Mouse (Mus musculus) myocyte (in vitro differentiated cells): ENCODE measurements around the gene Mmp9. TPM values are rescaled to one million over a fixed set of nuclear protein-coding genes. Genes with fewer than 3 reads are reported as not detected.
A peak's percentile ranks its signal among the peaks of the same experiment; 100 is the strongest.

Experiments used
- H3K27me3 ChIP-seq: one replicate; pipeline ENCODE4 v1.6.1; 2011; ENCODE audit not compliant: control insufficient read depth, insufficient read depth, insufficient read length
- H3K36me3 ChIP-seq: one replicate; pipeline ENCODE4 v1.6.1; 2011; ENCODE audit not compliant: control insufficient read depth, insufficient read depth
- H3K4me2 ChIP-seq: one replicate; pipeline ENCODE4 v1.6.1; 2011; ENCODE audit warnings: low read depth, control low read depth
- H3K4me3 ChIP-seq: one replicate; pipeline ENCODE4 v1.5.1; 2011; ENCODE audit warnings: mild to moderate bottlenecking, control low read depth, moderate library complexity
- H3K79me2 ChIP-seq: one replicate; pipeline ENCODE4 v1.6.1; 2011; ENCODE audit not compliant: control insufficient read depth, insufficient read depth
- H3ac ChIP-seq: one replicate; pipeline ENCODE4 v1.6.1; 2011; ENCODE audit not compliant: control insufficient read depth, insufficient read length
- CEBPB ChIP-seq: IDR thresholded peaks from 2 replicates; pipeline ENCODE4 v1.6.1; 2011; ENCODE audit warnings: mild to moderate bottlenecking, moderate library complexity; ENCODE audit not compliant: poor library complexity, insufficient read depth, severe bottlenecking
- E2F4 ChIP-seq: IDR thresholded peaks from one replicate; pipeline ENCODE4 v1.6.1; 2011; ENCODE audit warnings: mild to moderate bottlenecking, control low read depth, moderate library complexity; ENCODE audit not compliant: insufficient read depth
- MAX ChIP-seq: IDR thresholded peaks from one replicate; pipeline ENCODE4 v1.6.1; 2011; ENCODE audit warnings: low read depth, mild to moderate bottlenecking, control low read depth
- MYOD1 ChIP-seq, 3 experiments: IDR thresholded peaks; one replicate each; pipeline ENCODE4 v1.6.1; 2011; ENCODE audit warnings: control low read depth in 2 of 3, low read depth in 2 of 3, mild to moderate bottlenecking in 2 of 3, moderate library complexity in 1 of 3; ENCODE audit not compliant: insufficient read length in 2 of 3, control insufficient read depth in 1 of 3
- MYOG ChIP-seq, 3 experiments: IDR thresholded peaks; one replicate each; pipeline ENCODE4 v1.6.1; 2011; ENCODE audit warnings: control low read depth in 2 of 3, low read depth in 2 of 3, mild to moderate bottlenecking in 2 of 3; ENCODE audit not compliant: insufficient read length in 2 of 3, control insufficient read depth in 1 of 3, insufficient read depth in 1 of 3
- POLR2A ChIP-seq: IDR thresholded peaks from one replicate; pipeline ENCODE4 v1.6.1; 2011; ENCODE audit warnings: low read depth, mild to moderate bottlenecking, control low read depth, moderate library complexity; ENCODE audit not compliant: insufficient read length
- POLR2AphosphoS2 ChIP-seq: IDR thresholded peaks from one replicate; pipeline ENCODE4 v1.6.1; 2011; ENCODE audit warnings: low read depth, control low read depth; ENCODE audit not compliant: insufficient read length
- REST ChIP-seq: IDR thresholded peaks from one replicate; pipeline ENCODE4 v1.6.1; 2011; ENCODE audit warnings: mild to moderate bottlenecking, control low read depth, moderate library complexity; ENCODE audit not compliant: insufficient read depth, insufficient read length
- SRF ChIP-seq: IDR thresholded peaks from one replicate; pipeline ENCODE4 v1.6.1; 2011; ENCODE audit warnings: low read depth; ENCODE audit not compliant: control insufficient read depth, insufficient read length
- TCF12 ChIP-seq: IDR thresholded peaks from one replicate; pipeline ENCODE4 v1.6.1; 2011; ENCODE audit warnings: mild to moderate bottlenecking, control low read depth; ENCODE audit not compliant: poor library complexity, insufficient read depth, severe bottlenecking
- TCF3 ChIP-seq: IDR thresholded peaks from one replicate; pipeline ENCODE4 v1.6.1; 2011; ENCODE audit warnings: low read depth, control low read depth; ENCODE audit not compliant: insufficient read length
- USF1 ChIP-seq: IDR thresholded peaks from one replicate; pipeline ENCODE4 v1.6.1; 2011; ENCODE audit warnings: low read depth, mild to moderate bottlenecking, control low read depth, moderate library complexity
- polyA plus RNA-seq: library from polyadenylated mRNA; unstranded; fragments of >200 nt; fragmentation: generic; extraction: Trizol; gene quantifications from one replicate; pipeline ENCODE4 v1.2.1, GENCODE M21; 2012; ENCODE audit warnings: missing spikeins

Mmp9 gene
- polyA plus RNA-seq, 1 experiment = 1.7 TPM

- Histone ChIP-seq H3ac (no peak overlapping the region), H3K79me2 (peaks cover 15% of the 10 kb centered on the region), H3K4me3 (peak overlapping the region; percentile 84), H3K36me3 (peaks cover 12% of the 10 kb centered on the region), H3K27me3 (no peaks in the 10 kb centered on the region), H3K4me2 (peak overlapping the region; percentile 86)
- TF ChIP-seq POLR2A (no peak), MYOD1 (IDR thresholded peaks at IDR 0.05; ENCODE audit: control insufficient read depth in 1 of 3, insufficient read length in 2 of 3, low read depth in 2 of 3) (no peak), MYOG (IDR thresholded peaks at IDR 0.05; ENCODE audit: control insufficient read depth in 1 of 3, insufficient read depth in 1 of 3, insufficient read length in 2 of 3, low read depth in 2 of 3) (no peak), TCF3 (no peak), USF1 (no peak), E2F4 (no peak), MAX (no peak), CEBPB (no peak), TCF12 (no peak), SRF (no peak), POLR2AphosphoS2 (no peak), REST (no peak)
Observed at GRCm38 (mm10) chr2:164912749-164913427, 27.7 kb upstream of the Mmp9 start.

GRCm38 (mm10) chr2:164913428-164913786 lies 27.2 kb upstream of the Mmp9 start:
- H3K27me3 ChIP-seq = no peaks in the 10 kb centered on the region
- TF ChIP-seq POLR2A (no peak), MYOD1 (IDR thresholded peaks at IDR 0.05; ENCODE audit: control insufficient read depth in 1 of 3, insufficient read length in 2 of 3, low read depth in 2 of 3) (peak in 1 of 3 experiments; percentile 2)
- no peak overlapping the region for H3ac ChIP-seq
- no peak overlapping the region for H3K4me3 ChIP-seq
- peaks cover 10% of the 10 kb centered on the region for H3K36me3 ChIP-seq
- H3K79me2 ChIP-seq = peaks cover 13% of the 10 kb centered on the region
- no peak overlapping the region for H3K4me2 ChIP-seq

- H3K79me2 ChIP-seq = no peaks in the 10 kb centered on the region
- H3K4me2 ChIP-seq = no peak overlapping the region
- H3K4me3 ChIP-seq = no peak overlapping the region
- H3K27me3 ChIP-seq = no peaks in the 10 kb centered on the region
- TF ChIP-seq TCF12 = no peak
- TF ChIP-seq REST = no peak
- TF ChIP-seq TCF3 = no peak
- no peak for TF ChIP-seq CEBPB
- no peak for TF ChIP-seq E2F4
- TF ChIP-seq POLR2A = no peak
- TF ChIP-seq USF1 = no peak
- no peak for TF ChIP-seq MYOG (IDR thresholded peaks at IDR 0.05; ENCODE audit: control insufficient read depth in 1 of 3, insufficient read depth in 1 of 3, insufficient read length in 2 of 3, low read depth in 2 of 3)
- TF ChIP-seq SRF = no peak
- no peak for TF ChIP-seq POLR2AphosphoS2
- TF ChIP-seq MYOD1 (IDR thresholded peaks at IDR 0.05; ENCODE audit: control insufficient read depth in 1 of 3, insufficient read length in 2 of 3, low read depth in 2 of 3) = no peak
- no peak for TF ChIP-seq MAX
- H3ac ChIP-seq = no peak overlapping the region
- H3K36me3 ChIP-seq = peaks cover 4% of the 10 kb centered on the region
Observed at GRCm38 (mm10) chr2:164916820-164917219, 23.8 kb upstream of the Mmp9 start.

- Histone ChIP-seq H3K4me3 (no peak overlapping the region), H3ac (no peak overlapping the region), H3K4me2 (no peak overlapping the region), H3K36me3 (peaks cover 4% of the 10 kb centered on the region), H3K27me3 (no peaks in the 10 kb centered on the region), H3K79me2 (no peaks in the 10 kb centered on the region)
- TF ChIP-seq CEBPB (no peak), MAX (no peak), REST (no peak), E2F4 (no peak)
Observed at GRCm38 (mm10) chr2:164917371-164917770, 23.2 kb upstream of the Mmp9 start.

GRCm38 (mm10) chr2:164918325-164918724 lies 22.3 kb upstream of the Mmp9 start:
- H3K79me2 ChIP-seq = no peaks in the 10 kb centered on the region
- TF ChIP-seq MYOG (IDR thresholded peaks at IDR 0.05; ENCODE audit: control insufficient read depth in 1 of 3, insufficient read depth in 1 of 3, insufficient read length in 2 of 3, low read depth in 2 of 3) = no peak
- no peak for TF ChIP-seq POLR2AphosphoS2
- no peak for TF ChIP-seq E2F4
- no peak for TF ChIP-seq USF1
- TF ChIP-seq SRF = no peak
- no peak for TF ChIP-seq POLR2A
- TF ChIP-seq CEBPB = no peak
- no peak for TF ChIP-seq TCF3
- TF ChIP-seq TCF12 = no peak
- no peak for TF ChIP-seq REST
- TF ChIP-seq MAX = no peak
- TF ChIP-seq MYOD1 (IDR thresholded peaks at IDR 0.05; ENCODE audit: control insufficient read depth in 1 of 3, insufficient read length in 2 of 3, low read depth in 2 of 3) = no peak
- H3K27me3 ChIP-seq = no peaks in the 10 kb centered on the region
- no peak overlapping the region for H3K4me2 ChIP-seq
- no peak overlapping the region for H3ac ChIP-seq
- no peak overlapping the region for H3K4me3 ChIP-seq
- H3K36me3 ChIP-seq = peaks cover 4% of the 10 kb centered on the region
